Mouse (Mus musculus) kidney, adult 2 months (tissue): ENCODE measurements at regions not wholly inside any gene's neighbourhood (a gene's known extent, or its start where the extent isn't known, plus 50 kb on each side); places are given as distances from the start of the nearest gene placed in this dataset.

ENCODE experiments used
- CTCF ChIP-seq: fragments of 200-500 bp; conservative IDR thresholded peaks from 2 replicates; pipeline ENCODE4 v1.5.1; 2011; ENCODE audit warnings: low read depth, mild to moderate bottlenecking, control low read depth, low read length, moderate library complexity, mixed read lengths; ENCODE audit not compliant: insufficient read depth, insufficient read length
- POLR2A ChIP-seq: fragments of 200-500 bp; IDR thresholded peaks from one replicate; pipeline ENCODE4 v1.6.1; 2011; ENCODE audit warnings: low read depth, low read length, control low read depth

GRCm38 (mm10) chr13:37587911-37588310 is 190.3 kb upstream of the Rreb1 start:
- TF ChIP-seq CTCF (no peak), POLR2A (no peak)
